ENCODE assay signal across 9 mouse cellular contexts in genomic region chr6:84585686-84586300, GRCm38 (mm10). TPM values are rescaled to one million over a fixed set of nuclear protein-coding genes. Genes with fewer than 3 reads are reported as not detected.
DNase-seq lines count a peak whose midpoint lies in the region; ATAC-seq lines count a peak whose summit lies in the region.
"Had no signal": no experiment of that assay in that cellular context is flagged by ENCODE, and none has a peak within 500 bp of the region (broad histone marks: within the 10 kb centered on the region; RNA-seq: fewer than 3 reads in every experiment).

No protein-coding gene starts in this region.

- no peaks in the 10 kb centered on the region for H3K9me3 ChIP-seq in lung, embryonic 16.5 days (ENCODE audit: control insufficient read depth, low read length)
- no peaks in the 10 kb centered on the region for H3K9me3 ChIP-seq in heart, embryonic 12.5 days (replicated peaks)
- H3K9me3 ChIP-seq in limb, embryonic 13.5 days: no peaks in the 10 kb centered on the region
- H3K9me3 ChIP-seq in stomach, embryonic 14.5 days (ENCODE audit: control insufficient read depth, low read depth, low read length): no peaks in the 10 kb centered on the region

- peak overlapping the region; percentile 89 for H3K4me2 ChIP-seq in lung, embryonic 16.5 days (ENCODE audit: low read depth, low read length)
- H3K4me2 ChIP-seq in heart, embryonic 12.5 days: peak overlapping the region; percentile 93
- H3K4me2 ChIP-seq in limb, embryonic 13.5 days (replicated peaks): peak overlapping the region; percentile 98
- H3K4me2 ChIP-seq in stomach, embryonic 14.5 days (replicated peaks; ENCODE audit: low read depth, low read length): peak overlapping the region; percentile 92

- H3K36me3 ChIP-seq in lung, embryonic 16.5 days (ENCODE audit: control insufficient read depth, insufficient read depth, low read length): no peaks in the 10 kb centered on the region
- no peaks in the 10 kb centered on the region for H3K36me3 ChIP-seq in heart, embryonic 12.5 days
- H3K36me3 ChIP-seq in limb, embryonic 13.5 days: peaks cover 9% of the 10 kb centered on the region; the same call in 1 of the 2 replicates
- H3K36me3 ChIP-seq in stomach, embryonic 14.5 days (ENCODE audit: control insufficient read depth, insufficient read depth, low read length): no peaks in the 10 kb centered on the region

- H3K27me3 ChIP-seq in lung, embryonic 16.5 days (ENCODE audit: control insufficient read depth, insufficient read depth, low read depth, low read length): peaks cover 91% of the 10 kb centered on the region
- H3K27me3 ChIP-seq in heart, embryonic 12.5 days (replicated peaks): peaks cover 95% of the 10 kb centered on the region
- H3K27me3 ChIP-seq in limb, embryonic 13.5 days: peaks cover 21% of the 10 kb centered on the region
- peaks cover 29% of the 10 kb centered on the region; the same call in 1 of the 2 replicates for H3K27me3 ChIP-seq in stomach, embryonic 14.5 days (ENCODE audit: control insufficient read depth, insufficient read depth, low read length)
- H3K27me3 ChIP-seq: Patski had no signal

- peak overlapping the region; percentile 59 for H3K9ac ChIP-seq in lung, embryonic 16.5 days (ENCODE audit: low read length)
- peak overlapping the region; percentile 58 for H3K9ac ChIP-seq in heart, embryonic 12.5 days
- H3K9ac ChIP-seq in limb, embryonic 13.5 days: peak overlapping the region; percentile 88
- no peak overlapping the region; the same call in 1 of the 2 replicates for H3K9ac ChIP-seq in stomach, embryonic 14.5 days (replicated peaks; ENCODE audit: low read depth, low read length)

- no peak overlapping the region for H3K27ac ChIP-seq in lung, embryonic 16.5 days (ENCODE audit: low read length)
- no peak overlapping the region; the same call in 1 of the 2 replicates for H3K27ac ChIP-seq in heart, embryonic 12.5 days (ENCODE audit: poor library complexity, severe bottlenecking)
- peak overlapping the region; percentile 95 for H3K27ac ChIP-seq in limb, embryonic 13.5 days
- H3K27ac ChIP-seq in stomach, embryonic 14.5 days (ENCODE audit: low read length): no peak overlapping the region; the same call in 1 of the 2 replicates

- H3K4me1 ChIP-seq in lung, embryonic 16.5 days (replicated peaks; ENCODE audit: control insufficient read depth, insufficient read depth, low read length): peaks cover 71% of the 10 kb centered on the region
- H3K4me1 ChIP-seq in heart, embryonic 12.5 days (replicated peaks): peaks cover 78% of the 10 kb centered on the region
- peaks cover 71% of the 10 kb centered on the region for H3K4me1 ChIP-seq in limb, embryonic 13.5 days
- H3K4me1 ChIP-seq in stomach, embryonic 14.5 days (ENCODE audit: control insufficient read depth, insufficient read depth, low read length): peaks cover 59% of the 10 kb centered on the region

- H3K4me3 ChIP-seq in lung, embryonic 16.5 days (ENCODE audit: low read length): peak overlapping the region; percentile 57
- H3K4me3 ChIP-seq in heart, embryonic 12.5 days: peak overlapping the region; percentile 58
- H3K4me3 ChIP-seq in limb, embryonic 13.5 days: peak overlapping the region; percentile 73
- peak overlapping the region; percentile 50 for H3K4me3 ChIP-seq in stomach, embryonic 14.5 days (ENCODE audit: low read depth, low read length)

- no peak for ATAC-seq in lung, embryonic 16.5 days (ENCODE audit: low read depth)
- no peak for ATAC-seq in heart, embryonic 12.5 days (ENCODE audit: insufficient number of reproducible peaks, low FRiP score)
- ATAC-seq in limb, embryonic 13.5 days (ENCODE audit: low FRiP score, low read depth): no peak
- no peak for ATAC-seq in stomach, embryonic 14.5 days (ENCODE audit: insufficient number of reproducible peaks, insufficient read depth, low FRiP score, low read depth)
- ATAC-seq: Patski had no signal

- under 1% methylated on average over 37 of the region's 37 CpGs for WGBS in lung, embryonic 16.5 days
- under 1% methylated on average over 37 of the region's 37 CpGs for WGBS in heart, embryonic 12.5 days
- WGBS in limb, embryonic 13.5 days: under 1% methylated on average over 37 of the region's 37 CpGs
- 1% methylated on average over 37 of the region's 37 CpGs for WGBS in stomach, embryonic 14.5 days

- no peak for DNase-seq in lung, postnatal 36 days
- DNase-seq in c-Kit-positive CD71-positive TER-119-positive erythroid progenitor cells, embryonic 14.5 days (ENCODE audit: low spot score): no peak
- no peak for DNase-seq in spleen, adult 12 weeks (ENCODE audit: low spot score)
- no peak for DNase-seq in layer of hippocampus, postnatal 14 days (ENCODE audit: low spot score in 2 of 2)

RNA-seq across cellular contexts. Expression of gene Cyp26b1, which starts 7.9 kb away (rescaled TPM):
- 2.3 and 2.9 TPM in 2 replicates for polyA plus RNA-seq in lung, embryonic 16.5 days (2015; fragmentation: Nextera tagmentation; extraction: Ambion mirVana)
- 2.9 and 3.8 TPM in 2 replicates for polyA plus RNA-seq in heart, embryonic 12.5 days (2016; fragmentation: Nextera tagmentation; extraction: Ambion mirVana)
- 20.0 and 20.5 TPM in 2 replicates for polyA plus RNA-seq in limb, embryonic 13.5 days (2015; fragmentation: Nextera tagmentation; extraction: Ambion mirVana)
- 1.1 and 1.2 TPM in 2 replicates for polyA plus RNA-seq in stomach, embryonic 14.5 days (2014; fragmentation: Nextera tagmentation; extraction: Ambion mirVana)
- total RNA-seq in layer of hippocampus, postnatal 14 days (2021): 10 to 100 TPM; 12.0 to 16.9 TPM
